Mouse (Mus musculus): ENCODE results near the gene Olfr195. TPM values are rescaled to one million over a fixed set of nuclear protein-coding genes. Genes with fewer than 3 reads are reported as not detected.
A peak's percentile ranks its signal among the peaks of the same experiment; 100 is the strongest.
"Not testable (repeated sequence)": the region's sequence is repeated elsewhere in the genome, so short reads cannot be mapped to it uniquely, and the experiment has no call there.

Gene Olfr195
- not detected in 2 replicates for polyA plus RNA-seq (2015; fragmentation: Nextera tagmentation; extraction: Ambion mirVana)

- Histone ChIP-seq H3K27me3 (ENCODE audit: control insufficient read depth, insufficient read depth, low read depth, low read length) (no peaks in the 10 kb centered on the region), H3K4me3 (ENCODE audit: low read length) (no peak within 1 kb of the TSS), H3K36me3 (ENCODE audit: control insufficient read depth, insufficient read depth, low read length) (no peaks in the 10 kb centered on the region), H3K9me3 (ENCODE audit: control insufficient read depth, low read length) (no peaks in the 10 kb centered on the region), H3K4me2 (ENCODE audit: low read depth, low read length) (no peak within 1 kb of the TSS), H3K4me1 (replicated peaks; ENCODE audit: control insufficient read depth, insufficient read depth, low read length) (no peaks in the 10 kb centered on the region), H3K27ac (ENCODE audit: low read length) (no peak within 1 kb of the TSS), H3K9ac (ENCODE audit: low read length) (no peak within 1 kb of the TSS)
- ATAC-seq (ENCODE audit: low read depth): no peak
- WGBS: 89% methylated on average over 1 of the region's 1 CpGs
These were observed at the start of gene Olfr195 for GRCm38 (mm10) chr16:59146746-59147145. Olfr195 (plus strand) TSS chr16:59147046.

- H3K27me3 ChIP-seq (ENCODE audit: control insufficient read depth, insufficient read depth, low read depth, low read length): no peaks in the 10 kb centered on the region
- H3K9ac ChIP-seq (ENCODE audit: low read length): no peak overlapping the region
- no peaks in the 10 kb centered on the region for H3K9me3 ChIP-seq (ENCODE audit: control insufficient read depth, low read length)
- WGBS: 68% methylated on average over 2 of the region's 2 CpGs
- no peak overlapping the region for H3K4me3 ChIP-seq (ENCODE audit: low read length)
- H3K4me1 ChIP-seq (replicated peaks; ENCODE audit: control insufficient read depth, insufficient read depth, low read length): no peaks in the 10 kb centered on the region
- no peak overlapping the region for H3K27ac ChIP-seq (ENCODE audit: low read length)
- H3K36me3 ChIP-seq (ENCODE audit: control insufficient read depth, insufficient read depth, low read length): no peaks in the 10 kb centered on the region
- no peak overlapping the region for H3K4me2 ChIP-seq (ENCODE audit: low read depth, low read length)
- ATAC-seq (ENCODE audit: low read depth): no peak
These were observed 41.5 kb upstream of the Olfr195 start for GRCm38 (mm10) chr16:59105312-59105711.

GRCm38 (mm10) chr16:59108522-59108921 lies 38.3 kb upstream of the Olfr195 start:
- not testable (repeated sequence) for H3K4me3 ChIP-seq (ENCODE audit: low read length); H3K4me1 ChIP-seq (replicated peaks; ENCODE audit: control insufficient read depth, insufficient read depth, low read length); H3K9me3 ChIP-seq (ENCODE audit: control insufficient read depth, low read length); H3K9ac ChIP-seq (ENCODE audit: low read length); ATAC-seq (ENCODE audit: low read depth); H3K4me2 ChIP-seq (ENCODE audit: low read depth, low read length); H3K27ac ChIP-seq (ENCODE audit: low read length); H3K27me3 ChIP-seq (ENCODE audit: control insufficient read depth, insufficient read depth, low read depth, low read length); H3K36me3 ChIP-seq (ENCODE audit: control insufficient read depth, insufficient read depth, low read length)
- WGBS: 35% methylated on average over 5 of the region's 5 CpGs

- H3K36me3 ChIP-seq (ENCODE audit: control insufficient read depth, insufficient read depth, low read length): no peaks in the 10 kb centered on the region
- no peak within 1 kb of the TSS for H3K4me2 ChIP-seq (ENCODE audit: low read depth, low read length)
- no peaks in the 10 kb centered on the region for H3K9me3 ChIP-seq (ENCODE audit: control insufficient read depth, low read length)
- no peak within 1 kb of the TSS for H3K9ac ChIP-seq (ENCODE audit: low read length)
- H3K27ac ChIP-seq (ENCODE audit: low read length): no peak within 1 kb of the TSS
- ATAC-seq (ENCODE audit: low read depth): no peak
- H3K4me1 ChIP-seq (replicated peaks; ENCODE audit: control insufficient read depth, insufficient read depth, low read length): no peaks in the 10 kb centered on the region
- H3K27me3 ChIP-seq (ENCODE audit: control insufficient read depth, insufficient read depth, low read depth, low read length): no peaks in the 10 kb centered on the region
- H3K4me3 ChIP-seq (ENCODE audit: low read length): no peak within 1 kb of the TSS
- 90% methylated on average over 1 of the region's 1 CpGs for WGBS
These were observed 35.1 kb upstream of the Olfr195 start, which contains the start of gene Olfr193 for GRCm38 (mm10) chr16:59111781-59112180. Olfr193 (minus strand) TSS chr16:59111881.

- ATAC-seq (ENCODE audit: low read depth): no peak
- Histone ChIP-seq H3K9me3 (ENCODE audit: control insufficient read depth, low read length) (no peaks in the 10 kb centered on the region), H3K4me1 (replicated peaks; ENCODE audit: control insufficient read depth, insufficient read depth, low read length) (no peaks in the 10 kb centered on the region), H3K36me3 (ENCODE audit: control insufficient read depth, insufficient read depth, low read length) (no peaks in the 10 kb centered on the region), H3K4me3 (ENCODE audit: low read length) (no peak within 1 kb of the TSS), H3K27ac (ENCODE audit: low read length) (no peak within 1 kb of the TSS), H3K9ac (ENCODE audit: low read length) (no peak within 1 kb of the TSS), H3K4me2 (ENCODE audit: low read depth, low read length) (no peak within 1 kb of the TSS), H3K27me3 (ENCODE audit: control insufficient read depth, insufficient read depth, low read depth, low read length) (no peaks in the 10 kb centered on the region)
These were observed 25.9 kb upstream of the Olfr195 start, which contains the start of gene Olfr194 for GRCm38 (mm10) chr16:59120969-59121368. Olfr194 (minus strand) TSS chr16:59121069.

GRCm38 (mm10) chr16:59130740-59131139 lies 16.1 kb upstream of the Olfr195 start:
- Histone ChIP-seq H3K36me3 (ENCODE audit: control insufficient read depth, insufficient read depth, low read length) (no peaks in the 10 kb centered on the region), H3K4me3 (ENCODE audit: low read length) (no peak overlapping the region), H3K9me3 (ENCODE audit: control insufficient read depth, low read length) (no peaks in the 10 kb centered on the region), H3K27me3 (ENCODE audit: control insufficient read depth, insufficient read depth, low read depth, low read length) (no peaks in the 10 kb centered on the region), H3K4me1 (replicated peaks; ENCODE audit: control insufficient read depth, insufficient read depth, low read length) (no peaks in the 10 kb centered on the region), H3K27ac (ENCODE audit: low read length) (no peak overlapping the region), H3K9ac (ENCODE audit: low read length) (no peak overlapping the region), H3K4me2 (ENCODE audit: low read depth, low read length) (no peak overlapping the region)
- WGBS: 69% methylated on average over 1 of the region's 1 CpGs
- ATAC-seq (ENCODE audit: low read depth): no peak

- peak; percentile 60 for ATAC-seq (ENCODE audit: low read depth)
- Histone ChIP-seq H3K27ac (ENCODE audit: low read length) (no peak overlapping the region), H3K9me3 (ENCODE audit: control insufficient read depth, low read length) (no peaks in the 10 kb centered on the region), H3K36me3 (ENCODE audit: control insufficient read depth, insufficient read depth, low read length) (no peaks in the 10 kb centered on the region), H3K4me2 (ENCODE audit: low read depth, low read length) (no peak overlapping the region), H3K4me1 (replicated peaks; ENCODE audit: control insufficient read depth, insufficient read depth, low read length) (no peaks in the 10 kb centered on the region), H3K27me3 (ENCODE audit: control insufficient read depth, insufficient read depth, low read depth, low read length) (no peaks in the 10 kb centered on the region), H3K4me3 (ENCODE audit: low read length) (no peak overlapping the region), H3K9ac (ENCODE audit: low read length) (no peak overlapping the region)
These were observed 5.7 kb upstream of the Olfr195 start for GRCm38 (mm10) chr16:59141105-59141504.

GRCm38 (mm10) chr16:59151996-59152395 lies 5.2 kb downstream of the Olfr195 start:
- Histone ChIP-seq H3K9me3 (ENCODE audit: control insufficient read depth, low read length) (no peaks in the 10 kb centered on the region), H3K27ac (ENCODE audit: low read length) (no peak overlapping the region), H3K9ac (ENCODE audit: low read length) (no peak overlapping the region), H3K4me2 (ENCODE audit: low read depth, low read length) (no peak overlapping the region), H3K27me3 (ENCODE audit: control insufficient read depth, insufficient read depth, low read depth, low read length) (no peaks in the 10 kb centered on the region), H3K36me3 (ENCODE audit: control insufficient read depth, insufficient read depth, low read length) (no peaks in the 10 kb centered on the region), H3K4me3 (ENCODE audit: low read length) (no peak overlapping the region), H3K4me1 (replicated peaks; ENCODE audit: control insufficient read depth, insufficient read depth, low read length) (no peaks in the 10 kb centered on the region)
- WGBS: 75% methylated on average over 2 of the region's 2 CpGs
- no peak for ATAC-seq (ENCODE audit: low read depth)

GRCm38 (mm10) chr16:59170354-59170753 lies 23.5 kb downstream of the Olfr195 start, which contains the start of gene Olfr196:
Olfr196 (minus strand) TSS chr16:59170454.
- 66% methylated on average over 3 of the region's 3 CpGs for WGBS
- Histone ChIP-seq H3K9ac (ENCODE audit: low read length) (no peak within 1 kb of the TSS), H3K4me2 (ENCODE audit: low read depth, low read length) (no peak within 1 kb of the TSS), H3K36me3 (ENCODE audit: control insufficient read depth, insufficient read depth, low read length) (no peaks in the 10 kb centered on the region), H3K9me3 (ENCODE audit: control insufficient read depth, low read length) (no peaks in the 10 kb centered on the region; the same call in 1 of the 2 replicates), H3K4me3 (ENCODE audit: low read length) (no peak within 1 kb of the TSS), H3K27me3 (ENCODE audit: control insufficient read depth, insufficient read depth, low read depth, low read length) (no peaks in the 10 kb centered on the region), H3K4me1 (replicated peaks; ENCODE audit: control insufficient read depth, insufficient read depth, low read length) (no peaks in the 10 kb centered on the region), H3K27ac (ENCODE audit: low read length) (no peak within 1 kb of the TSS)
- ATAC-seq (ENCODE audit: low read depth): no peak
